Mouse (Mus musculus) left cerebral cortex, postnatal 14 days (tissue): Measurements from ENCODE around the gene Ildr2. TPM values are rescaled to one million over a fixed set of nuclear protein-coding genes. Genes with fewer than 3 reads are reported as not detected.
A peak's percentile ranks its signal among the peaks of the same experiment; 100 is the strongest.

Experiments
- DNase-seq, 2 experiments: peaks; one replicate each; pipeline ENCODE4 v3.0.0; 2021 to 2022; ENCODE audit warnings: low spot score in 2 of 2, mixed read lengths in 1 of 2
- intact Hi-C: fragments of 180-260 bp; cut with DNase I; formaldehyde crosslinking; loops from one replicate; pipeline ENCODE4 v1.15.1; 2025
- total RNA-seq, 2 experiments: library from RNA; stranded (reverse); gene quantifications; 2 replicates each; pipeline ENCODE4 v1.2.3; 2021

Gene Ildr2
- total RNA-seq, 2 experiments from 2014 or later = 146 to 166 TPM

DNA sequence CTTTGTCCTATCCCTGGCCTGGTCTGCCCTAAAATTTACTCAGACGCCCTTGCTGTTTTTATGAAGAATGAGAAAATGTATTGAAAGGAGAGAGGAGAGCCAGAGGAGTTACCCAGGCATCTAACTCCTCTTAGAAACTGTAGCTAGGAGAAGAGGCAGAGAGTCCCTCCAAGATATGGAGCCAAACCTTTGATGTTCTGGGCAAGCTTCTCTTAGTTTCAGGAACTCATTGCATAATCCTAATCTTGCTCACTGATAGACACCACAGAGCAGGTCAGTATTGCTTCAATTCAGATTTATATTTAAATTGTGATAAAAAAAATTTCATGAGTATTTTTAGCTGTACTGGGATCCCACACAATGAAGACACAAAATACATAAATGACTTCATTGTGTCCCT is 27.3 kb downstream of the Ildr2 start:
- DNase-seq = no peak
- intact Hi-C loops = no loop called here

DNA sequence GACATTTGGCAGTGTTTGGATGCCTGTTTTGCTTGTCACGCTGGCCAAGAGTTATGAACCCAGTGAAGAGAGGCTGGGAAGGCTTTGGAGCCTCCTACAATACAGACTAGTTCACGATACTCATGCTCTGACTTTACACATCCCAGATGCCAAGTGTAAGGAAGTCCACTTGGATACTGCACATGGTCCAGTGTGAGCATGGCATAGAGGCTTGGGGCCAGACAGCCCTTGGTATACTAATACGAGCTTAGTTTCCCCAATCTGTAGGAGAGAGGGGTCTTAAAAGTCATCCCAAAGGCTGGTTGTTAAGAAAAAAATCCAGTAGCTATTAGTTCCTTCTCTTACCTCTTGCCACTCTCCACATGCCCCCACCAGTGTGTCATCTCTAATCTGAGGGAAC is 27.9 kb downstream of the Ildr2 start:
- DNase-seq = no peak
- intact Hi-C loops = no loop called here

DNA sequence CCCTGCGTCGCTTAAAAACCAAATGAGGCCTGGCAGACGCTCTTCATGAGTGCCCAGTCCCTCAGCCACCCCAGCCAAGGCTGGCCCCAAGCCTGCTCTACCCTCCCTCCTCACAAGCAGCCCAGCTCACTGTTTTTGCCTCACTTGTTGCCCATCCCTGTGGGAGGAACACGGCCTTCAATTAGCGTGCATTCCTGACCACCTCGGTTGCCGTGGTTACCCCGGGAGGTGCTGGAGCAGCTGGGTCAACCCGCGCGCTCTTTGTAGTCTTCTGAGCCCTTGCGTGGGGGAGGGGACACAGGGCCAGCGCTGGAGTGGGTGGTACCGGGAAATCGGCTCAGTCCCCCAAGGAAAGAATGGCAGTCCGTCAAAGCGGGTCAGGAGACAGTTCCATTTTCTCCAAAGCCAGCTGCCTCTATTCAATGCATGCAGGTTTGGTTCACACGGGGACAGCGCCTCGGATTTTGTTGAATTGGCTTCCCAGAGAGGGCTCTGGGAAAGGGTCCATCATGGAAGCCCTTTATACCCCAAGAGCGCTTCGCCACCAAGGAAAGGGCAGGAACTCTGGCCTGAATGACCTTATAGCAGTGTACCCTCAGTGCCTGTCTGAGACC is 28.8 kb downstream of the Ildr2 start:
- peak; percentile 70 to 79 for DNase-seq
- intact Hi-C loops = no loop called here

DNA sequence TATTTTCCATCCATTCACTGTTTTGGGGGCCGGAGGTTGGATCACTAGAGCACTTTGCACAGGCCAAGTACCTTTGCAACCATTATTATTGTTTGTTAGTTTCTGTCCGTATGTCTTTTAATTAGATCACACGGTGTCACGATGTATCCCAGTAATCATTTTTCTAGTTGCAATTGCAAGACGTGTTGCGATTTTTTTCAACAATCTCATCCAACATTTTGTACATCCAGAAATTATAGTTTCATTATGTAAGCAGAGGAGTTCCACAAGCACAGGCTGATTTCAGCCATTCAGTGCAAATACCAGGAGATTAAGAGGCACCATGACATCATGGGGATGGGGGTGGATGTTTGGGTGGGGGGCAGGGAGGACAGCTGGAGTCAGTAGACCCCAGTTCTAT is 29.5 kb downstream of the Ildr2 start:
- intact Hi-C loops = no loop called here
- no peak for DNase-seq

DNA sequence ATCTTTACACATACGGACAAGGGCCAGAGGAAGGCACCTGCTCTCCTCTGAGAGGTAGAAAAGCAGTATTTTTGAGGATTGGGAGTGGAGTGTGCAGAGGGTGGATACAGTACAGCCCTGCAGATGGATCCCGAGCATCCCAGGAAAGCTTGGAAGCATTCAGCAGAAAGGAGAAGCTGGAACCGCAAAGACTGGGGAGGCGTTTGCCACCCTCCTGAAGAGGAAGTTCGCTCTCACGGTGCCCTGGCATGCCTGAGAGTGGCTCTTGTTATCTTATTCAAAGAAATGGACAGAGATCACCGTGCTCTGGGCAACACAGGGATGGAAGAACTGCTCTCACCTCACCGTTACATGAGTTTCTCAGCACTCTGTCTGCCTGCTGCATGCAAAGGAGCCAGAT is 30.5 kb downstream of the Ildr2 start:
- intact Hi-C loops = no loop called here
- no peak for DNase-seq

DNA sequence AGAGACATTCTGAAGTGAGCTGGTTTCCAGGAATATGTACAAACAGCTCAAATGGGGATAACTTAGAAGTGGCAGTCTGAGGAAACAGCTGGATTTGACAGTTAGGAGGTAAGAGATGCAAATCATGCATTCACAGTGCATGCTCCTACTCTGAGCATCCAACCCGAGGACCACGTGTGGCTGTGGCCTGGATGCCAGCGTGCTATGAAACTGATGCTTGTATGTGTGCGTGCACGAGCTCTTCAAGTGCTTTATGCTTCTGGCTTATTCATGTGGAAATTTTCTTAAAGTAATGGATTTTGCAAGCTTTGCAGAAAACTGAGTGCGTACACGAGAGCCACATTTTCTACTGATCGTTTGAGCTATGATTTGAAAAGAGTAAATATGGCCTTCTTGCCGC is 32.3 kb downstream of the Ildr2 start:
- intact Hi-C loops = no loop called here
- DNase-seq = no peak

DNA sequence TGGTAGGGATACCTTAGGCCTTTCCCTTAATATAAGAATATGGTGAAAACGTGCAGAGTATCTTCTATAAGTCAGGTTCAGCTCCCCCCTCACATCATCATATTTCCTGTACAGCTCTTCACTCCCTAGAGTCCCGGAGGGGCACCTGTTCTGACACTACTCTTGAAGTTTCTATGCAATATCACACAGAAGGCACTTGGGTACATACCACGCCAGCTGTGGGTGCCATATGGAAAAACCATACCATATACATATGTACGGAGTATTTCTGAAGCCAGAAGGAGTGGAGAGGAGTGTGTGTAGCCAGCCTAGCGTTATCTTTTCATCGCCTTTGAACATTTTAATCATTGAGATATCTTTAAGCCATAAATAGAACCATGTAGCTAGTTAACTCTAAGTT is 36.6 kb downstream of the Ildr2 start:
- intact Hi-C loops = no loop called here
- DNase-seq = no peak

DNA sequence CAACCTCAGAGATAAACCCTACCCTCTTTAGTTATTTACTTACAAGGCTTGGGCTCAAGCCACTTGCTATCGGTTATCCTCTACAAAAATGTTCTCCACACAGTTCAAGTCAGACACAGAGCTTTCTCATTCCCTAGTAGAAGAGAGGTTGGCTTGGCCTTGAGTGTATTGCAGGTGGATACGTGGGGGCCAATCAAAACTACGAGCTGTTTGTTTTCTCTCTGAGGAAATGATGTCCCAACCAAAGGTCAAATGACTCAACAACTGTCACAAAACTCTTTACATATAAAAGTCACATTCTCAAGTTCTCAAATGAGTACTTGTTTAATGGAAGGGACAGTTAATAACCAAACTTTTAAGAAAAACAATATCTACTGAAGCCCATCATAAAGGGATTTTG is 39.1 kb downstream of the Ildr2 start:
- no peak for DNase-seq

DNA sequence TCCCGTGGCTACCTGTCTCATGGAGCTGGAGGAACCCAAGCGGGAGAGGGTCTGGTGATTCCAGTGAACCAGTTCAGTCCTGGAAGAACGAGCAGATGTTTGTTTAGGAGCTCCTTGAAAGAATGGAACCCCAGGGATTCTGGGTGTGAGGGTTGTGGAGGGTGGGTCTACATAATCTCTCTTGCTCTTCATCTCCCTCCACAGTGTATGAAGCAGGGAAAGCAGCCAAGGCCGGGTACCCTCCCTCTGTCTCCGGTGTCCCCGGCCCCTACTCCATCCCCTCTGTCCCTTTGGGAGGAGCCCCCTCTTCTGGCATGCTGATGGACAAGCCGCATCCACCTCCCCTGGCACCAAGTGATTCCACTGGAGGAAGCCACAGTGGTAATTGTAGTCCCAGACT is 41.6 kb downstream of the Ildr2 start:
- intact Hi-C loops = no loop called here
- DNase-seq = no peak

More for the DNA sequence above, 39.1 kb downstream of the Ildr2 start:
- intact Hi-C loops = no loop called here

DNA sequence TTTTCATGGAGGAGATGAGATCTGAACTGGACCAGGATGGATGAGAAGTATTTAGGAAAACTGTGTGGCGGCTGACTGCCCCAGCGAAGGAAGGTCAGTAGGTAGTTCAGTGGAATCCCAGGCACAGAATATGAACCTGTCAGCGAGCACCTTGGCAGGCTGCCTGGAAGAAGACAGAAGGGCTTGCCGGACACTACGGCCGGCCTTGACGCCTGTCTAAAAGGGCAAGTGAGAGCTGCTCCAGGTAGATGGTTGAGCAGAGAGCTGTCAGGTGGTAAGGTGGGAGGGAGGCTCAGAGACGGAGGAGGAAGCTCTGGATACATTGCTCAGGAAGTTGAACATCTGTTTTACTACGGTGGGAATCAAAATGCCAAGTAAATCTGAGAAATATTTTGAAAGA is 42.4 kb downstream of the Ildr2 start:
- DNase-seq = no peak
- intact Hi-C loops = no loop called here

DNA sequence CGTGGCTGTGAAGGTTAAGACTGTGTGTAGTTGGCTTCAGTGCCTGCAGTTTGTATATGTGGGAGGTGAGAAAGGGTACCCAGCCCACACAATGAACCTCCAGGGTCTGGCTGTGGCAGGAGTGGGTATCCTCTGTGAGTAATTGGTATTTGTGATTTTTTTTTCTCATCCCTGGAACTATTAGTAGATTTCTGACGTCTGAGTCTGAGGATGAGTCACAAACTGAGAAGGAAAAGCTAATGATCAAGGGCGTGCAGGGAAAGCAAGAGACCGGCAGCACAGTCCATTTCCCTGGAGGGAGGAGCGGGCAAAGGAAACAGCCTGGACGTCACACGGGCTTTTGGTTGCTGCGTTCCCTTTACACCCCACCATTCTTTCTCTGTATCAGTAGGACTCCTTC is 43.0 kb downstream of the Ildr2 start:
- intact Hi-C loops = no loop called here
- DNase-seq = no peak

DNA sequence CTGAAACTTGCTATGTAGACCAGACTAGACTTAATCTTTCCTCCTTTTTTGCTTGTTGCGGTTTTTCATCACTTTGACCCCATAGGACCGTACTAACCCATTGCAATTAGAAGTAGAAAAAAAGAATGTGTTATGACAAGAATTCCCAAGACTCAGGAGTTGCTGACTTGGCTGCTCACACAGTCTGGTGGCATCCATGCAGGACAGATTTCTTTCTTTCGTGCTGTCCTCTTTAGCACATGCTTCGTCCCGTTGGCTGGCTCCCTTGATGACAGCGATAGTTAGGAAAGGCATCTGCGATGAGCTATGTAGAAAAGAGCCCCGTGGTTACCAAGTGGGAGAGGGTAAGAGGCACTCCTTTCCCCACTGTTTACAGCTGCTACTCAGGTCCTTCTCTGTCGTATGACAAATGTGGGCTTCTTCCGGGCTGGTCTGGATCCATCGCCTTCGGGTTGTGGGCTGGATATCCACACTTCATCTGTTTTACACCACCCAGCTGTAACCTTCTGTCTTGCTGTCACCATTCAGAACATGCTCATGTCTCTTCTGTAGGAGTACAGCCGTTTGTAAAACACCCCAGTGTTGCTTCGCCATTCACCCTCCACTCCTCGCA is 43.7 kb downstream of the Ildr2 start:
- DNase-seq = no peak
- intact Hi-C loops = no loop called here

DNA sequence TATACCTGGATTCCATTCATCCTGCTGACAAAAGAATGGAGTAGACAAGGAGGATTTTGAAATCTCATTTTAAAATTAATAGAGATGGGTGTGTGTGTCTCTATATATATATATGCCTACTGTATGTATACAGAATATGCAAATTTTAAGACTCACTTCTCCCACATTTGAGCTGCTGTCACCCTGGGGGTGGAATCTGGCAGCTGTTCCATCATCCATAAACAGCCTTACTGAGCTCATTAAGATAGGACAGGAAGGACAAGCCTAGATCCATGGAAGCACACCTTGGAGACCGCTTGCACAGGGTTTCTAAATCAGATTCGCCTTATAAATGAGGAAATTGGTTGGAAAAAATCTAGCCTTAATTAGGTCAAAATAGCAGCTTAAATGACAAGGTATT is 44.9 kb downstream of the Ildr2 start:
- no peak for DNase-seq
- intact Hi-C loops = no loop called here

DNA sequence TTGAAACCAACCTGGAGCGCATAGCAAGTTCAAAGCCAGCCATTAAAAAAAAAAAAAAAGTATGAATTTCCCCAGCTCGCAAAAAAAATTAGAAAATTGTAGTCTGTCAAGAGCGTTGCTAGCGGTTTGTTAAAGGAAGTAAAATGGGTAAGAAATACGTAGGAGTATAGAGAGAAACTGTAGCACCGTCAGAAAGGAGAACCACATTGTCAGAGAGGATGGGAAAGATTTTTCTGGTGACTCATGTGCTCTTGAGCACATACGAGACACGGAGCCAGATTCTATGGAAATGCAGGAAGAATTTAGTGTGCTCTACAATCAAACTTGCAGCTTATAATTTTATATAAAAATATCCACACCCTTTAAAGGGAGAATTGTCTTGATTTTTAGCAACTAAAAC is 45.9 kb downstream of the Ildr2 start:
- intact Hi-C loops = loop anchor here (5.0 kb wide), 1 partner anchor 43 kb away; no protein-coding TSS in a partner anchor
- no peak for DNase-seq

DNA sequence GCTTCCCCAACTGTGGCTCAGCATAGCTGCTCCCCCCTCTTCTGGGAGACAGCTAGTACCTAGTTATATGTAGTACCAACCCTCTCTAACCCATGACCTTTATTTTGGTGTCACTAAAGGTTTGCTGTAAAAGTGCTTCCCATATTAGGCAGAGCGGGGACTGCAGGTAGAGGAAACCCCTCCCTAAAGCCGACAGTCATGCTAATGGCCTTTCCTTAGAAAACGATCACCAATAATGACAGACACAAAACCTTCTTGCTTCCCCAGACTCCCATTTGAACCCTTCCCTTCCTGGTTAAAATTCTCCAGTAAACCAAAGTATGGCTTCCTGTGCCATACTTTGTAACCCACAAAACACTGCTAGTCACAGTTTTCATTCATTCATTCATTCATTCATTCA is 46.6 kb downstream of the Ildr2 start:
- DNase-seq = no peak
- intact Hi-C loops = loop anchor here (5.0 kb wide), 1 partner anchor 43 kb away; no protein-coding TSS in a partner anchor

DNA sequence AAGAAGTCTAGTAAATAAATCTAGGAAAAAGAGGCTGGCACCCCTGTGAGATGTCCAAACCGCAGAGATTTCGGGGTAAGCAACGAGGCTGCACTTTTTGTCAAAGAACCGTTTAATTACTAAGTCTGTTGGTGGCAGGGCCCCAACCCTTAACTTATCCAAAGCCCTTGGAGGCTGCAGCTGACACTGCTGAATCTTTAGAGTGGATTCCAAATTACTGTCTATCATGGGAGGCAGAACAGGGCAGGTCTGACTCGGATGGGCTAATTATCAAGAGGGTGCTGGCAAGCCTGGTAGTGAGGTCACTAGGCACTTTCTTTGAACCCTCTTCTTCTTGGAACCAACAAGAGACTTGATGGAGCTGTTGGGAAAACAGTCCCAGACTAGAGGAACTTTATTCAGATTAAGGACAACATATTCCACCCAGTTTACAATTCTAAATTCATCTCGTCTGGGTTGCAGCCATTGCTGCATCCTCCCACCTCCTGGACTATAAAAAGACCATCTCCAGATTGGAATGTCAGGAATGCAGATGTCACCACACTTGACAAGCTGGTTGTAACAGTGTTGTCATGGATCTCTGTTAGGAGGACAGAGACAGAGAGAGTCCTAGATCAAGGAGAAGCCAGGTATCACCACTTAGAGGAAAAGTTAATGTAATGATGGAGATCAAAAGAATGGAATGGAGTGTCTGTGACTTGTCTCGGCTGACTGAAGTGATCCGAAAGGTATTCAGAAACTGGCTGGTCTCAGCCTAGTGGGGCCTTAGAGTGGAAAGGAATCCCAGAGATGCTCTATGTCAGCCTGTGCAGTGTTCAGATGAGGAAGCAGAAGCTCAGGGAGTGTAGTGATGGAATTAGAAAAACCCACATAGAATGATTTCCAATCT is 50.7 kb downstream of the Ildr2 start:
- DNase-seq = peak; percentile 58 to 64
- intact Hi-C loops = loop anchor here (5.0 kb wide), 1 partner anchor 47 kb away; no protein-coding TSS in a partner anchor

DNA sequence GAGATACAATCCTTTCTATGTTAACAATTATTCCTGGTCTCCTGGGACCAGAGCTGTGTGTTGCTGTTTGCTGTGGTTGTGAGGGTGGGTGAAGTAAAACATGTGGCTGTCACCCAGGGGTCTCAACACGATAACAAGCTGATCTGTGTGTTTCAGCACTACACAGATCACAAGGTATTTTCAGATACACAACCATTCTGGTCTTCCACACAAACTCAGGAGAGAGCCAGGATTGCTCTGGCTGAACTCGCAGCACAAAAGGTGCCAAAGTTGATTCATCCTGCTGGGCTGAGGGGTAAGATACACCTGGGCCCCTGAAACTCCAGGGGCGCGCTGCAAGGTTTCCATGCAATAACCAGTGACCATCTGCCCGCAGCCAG is 54.5 kb downstream of the Ildr2 start:
- intact Hi-C loops = no loop called here
- DNase-seq = no peak

DNA sequence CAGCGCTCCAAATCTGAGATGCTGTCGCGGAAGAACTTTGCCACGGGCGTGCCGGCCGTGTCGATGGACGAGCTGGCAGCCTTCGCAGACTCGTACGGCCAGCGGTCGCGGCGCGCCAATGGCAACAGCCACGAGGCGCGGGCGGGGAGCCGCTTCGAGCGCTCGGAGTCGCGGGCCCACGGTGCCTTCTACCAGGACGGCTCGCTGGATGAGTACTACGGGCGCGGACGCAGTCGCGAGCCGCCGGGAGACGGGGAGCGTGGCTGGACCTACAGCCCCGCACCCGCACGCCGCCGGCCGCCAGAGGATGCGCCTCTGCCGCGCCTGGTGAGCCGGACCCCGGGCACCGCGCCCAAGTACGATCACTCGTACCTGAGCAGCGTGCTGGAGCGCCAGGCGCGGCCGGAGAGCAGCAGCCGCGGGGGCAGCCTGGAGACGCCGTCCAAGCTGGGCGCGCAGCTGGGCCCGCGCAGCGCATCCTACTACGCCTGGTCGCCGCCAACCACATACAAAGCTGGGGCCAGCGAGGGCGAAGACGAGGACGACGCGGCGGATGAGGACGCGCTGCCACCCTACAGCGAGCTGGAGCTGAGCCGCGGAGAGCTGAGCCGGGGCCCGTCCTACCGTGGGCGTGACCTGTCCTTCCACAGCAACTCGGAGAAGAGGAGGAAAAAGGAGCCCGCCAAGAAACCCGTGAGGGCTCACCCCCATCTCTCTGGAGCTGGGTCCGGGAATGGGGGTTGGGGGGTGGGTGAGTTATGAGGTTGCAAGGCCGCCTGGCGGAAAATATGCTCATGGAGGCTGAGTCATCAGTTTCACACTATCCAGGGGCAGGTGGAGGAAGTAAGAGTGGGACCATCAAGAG is 55.1 kb downstream of the Ildr2 start:
- intact Hi-C loops = no loop called here
- no peak for DNase-seq

DNA sequence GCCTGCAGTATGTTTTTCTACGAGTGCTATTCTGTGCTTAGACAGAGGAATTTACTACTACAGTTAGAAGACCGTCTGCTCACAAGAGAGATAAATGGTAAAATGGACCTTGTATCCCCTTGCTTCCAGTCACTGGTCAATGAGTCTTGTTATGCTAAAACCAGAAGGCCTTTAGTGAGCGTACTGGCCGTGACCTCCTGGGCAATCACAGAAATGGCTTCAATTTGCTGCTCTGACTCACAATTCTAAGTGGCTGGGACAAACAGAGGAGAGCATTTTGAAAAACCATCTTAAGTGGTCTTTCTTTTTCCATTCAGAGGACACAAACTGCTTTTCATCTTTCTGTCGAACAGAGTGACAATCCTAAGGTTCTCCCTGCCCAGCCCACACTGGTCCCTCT is 57.2 kb downstream of the Ildr2 start:
- DNase-seq = no peak
- intact Hi-C loops = no loop called here

DNA sequence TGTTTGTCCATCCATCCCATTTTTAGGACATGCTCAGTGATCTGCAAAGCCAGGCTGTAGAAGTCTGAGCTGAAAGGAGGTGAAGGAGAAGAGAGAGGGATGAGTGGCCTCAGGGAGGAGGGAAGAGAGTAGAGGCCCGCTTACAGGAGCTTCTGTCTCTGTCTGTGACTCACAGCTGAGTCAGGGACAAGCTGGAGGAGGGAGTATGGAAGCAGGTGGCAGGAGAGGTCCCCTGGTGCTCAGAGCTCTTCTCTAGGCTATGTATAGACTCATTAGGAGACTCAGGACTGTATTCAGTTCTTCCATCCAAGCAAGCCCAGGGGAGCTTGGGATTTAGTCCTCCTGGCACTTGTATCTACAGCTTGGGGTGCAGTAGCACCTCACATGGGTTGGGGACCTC is 59.7 kb downstream of the Ildr2 start:
- peak; percentile 37 to 52 for DNase-seq
- intact Hi-C loops = no loop called here
